Comparison of ENCODE assay signal across 10 mouse cellular contexts in the genomic region with DNA sequence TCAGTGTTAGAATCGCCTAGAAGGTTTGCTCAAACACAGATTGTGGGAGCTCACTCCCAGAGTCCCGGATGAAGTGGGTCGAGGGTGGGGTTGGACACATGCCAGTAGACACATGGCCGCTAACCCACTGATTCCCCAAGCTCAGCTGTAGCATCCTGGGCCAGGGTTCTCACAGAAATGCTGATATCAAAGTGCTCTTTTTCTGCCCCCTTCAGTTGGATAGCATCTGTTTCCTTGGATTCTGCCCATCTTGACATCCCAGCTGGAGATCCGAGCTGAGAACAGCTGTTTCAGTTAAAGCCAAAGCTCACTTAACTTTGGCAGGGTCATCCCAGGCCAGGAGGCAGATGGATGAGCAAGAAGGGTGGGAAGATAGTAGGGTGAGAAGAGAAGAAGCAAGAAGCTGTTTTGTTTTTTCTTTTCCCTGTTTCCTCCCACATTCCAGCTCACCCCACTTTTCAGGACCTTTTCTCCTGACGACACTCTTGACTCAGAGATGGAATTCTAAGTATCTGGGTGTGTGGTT. TPM values are rescaled to one million over a fixed set of nuclear protein-coding genes. Genes with fewer than 3 reads are reported as not detected.
A peak's percentile ranks its signal among the peaks of the same experiment; 100 is the strongest.
DNase-seq lines count a peak whose midpoint lies in the region; ATAC-seq and TF ChIP-seq lines count a peak whose summit lies in the region.
"Had no signal": no experiment of that assay in that cellular context is flagged by ENCODE, and none has a peak within 500 bp of the region (broad histone marks: within the 10 kb centered on the region; RNA-seq: fewer than 3 reads in every experiment).

No protein-coding gene starts in this region.

- H3K27ac ChIP-seq in hindbrain, embryonic 16.5 days (ENCODE audit: low read depth, low read length): no peak overlapping the region
- no peak overlapping the region for H3K27ac ChIP-seq in hindbrain, embryonic 12.5 days
- H3K27ac ChIP-seq in liver, postnatal 0 days (ENCODE audit: low read depth): no peak overlapping the region
- H3K27ac ChIP-seq: embryonic facial prominence, embryonic 13.5 days; limb, embryonic 12.5 days had no signal

- no peaks in the 10 kb centered on the region for H3K4me1 ChIP-seq in hindbrain, embryonic 16.5 days (ENCODE audit: control insufficient read depth, insufficient read depth, low read depth, low read length)
- H3K4me1 ChIP-seq in hindbrain, embryonic 12.5 days: no peaks in the 10 kb centered on the region
- no peaks in the 10 kb centered on the region for H3K4me1 ChIP-seq in liver, postnatal 0 days (ENCODE audit: insufficient read depth)
- H3K4me1 ChIP-seq: embryonic facial prominence, embryonic 13.5 days; limb, embryonic 12.5 days had no signal

- no peak for TF ChIP-seq CTCF in liver, postnatal 0 days (IDR thresholded peaks at IDR 0.05; ENCODE audit: low read depth)

- no peak overlapping the region for H3K4me2 ChIP-seq in hindbrain, embryonic 16.5 days (ENCODE audit: low read length)
- no peak overlapping the region for H3K4me2 ChIP-seq in hindbrain, embryonic 12.5 days (replicated peaks)
- no peak overlapping the region for H3K4me2 ChIP-seq in liver, postnatal 0 days (ENCODE audit: low read depth, low read length)
- H3K4me2 ChIP-seq: embryonic facial prominence, embryonic 13.5 days; limb, embryonic 12.5 days had no signal

- H3K9ac ChIP-seq in hindbrain, embryonic 16.5 days (ENCODE audit: low read depth, low read length): no peak overlapping the region
- no peak overlapping the region for H3K9ac ChIP-seq in hindbrain, embryonic 12.5 days
- H3K9ac ChIP-seq in liver, postnatal 0 days (replicated peaks): no peak overlapping the region
- H3K9ac ChIP-seq: embryonic facial prominence, embryonic 13.5 days; limb, embryonic 12.5 days had no signal

- peak; percentile 45; the same call in 1 of the 2 replicates for ATAC-seq in hindbrain, embryonic 16.5 days
- no peak for ATAC-seq in hindbrain, embryonic 12.5 days (ENCODE audit: low FRiP score)
- ATAC-seq in liver, postnatal 0 days: no peak
- no peak for ATAC-seq in activated CD4-positive, CD25-positive, alpha-beta regulatory T cell, adult 4 months

- no peaks in the 10 kb centered on the region for H3K9me3 ChIP-seq in hindbrain, embryonic 16.5 days (ENCODE audit: control insufficient read depth, low read length)
- no peaks in the 10 kb centered on the region for H3K9me3 ChIP-seq in hindbrain, embryonic 12.5 days (replicated peaks)
- H3K9me3 ChIP-seq in liver, postnatal 0 days (ENCODE audit: low read length): no peaks in the 10 kb centered on the region
- H3K9me3 ChIP-seq: embryonic facial prominence, embryonic 13.5 days; limb, embryonic 12.5 days had no signal

- H3K27me3 ChIP-seq in hindbrain, embryonic 16.5 days (replicated peaks; ENCODE audit: control insufficient read depth, insufficient read depth, low read length): no peaks in the 10 kb centered on the region
- no peaks in the 10 kb centered on the region for H3K27me3 ChIP-seq in hindbrain, embryonic 12.5 days
- no peaks in the 10 kb centered on the region for H3K27me3 ChIP-seq in liver, postnatal 0 days (ENCODE audit: insufficient read depth, low read length)
- H3K27me3 ChIP-seq: embryonic facial prominence, embryonic 13.5 days; limb, embryonic 12.5 days had no signal

- no peak overlapping the region for H3K4me3 ChIP-seq in hindbrain, embryonic 16.5 days (ENCODE audit: low read length)
- no peak overlapping the region for H3K4me3 ChIP-seq in hindbrain, embryonic 12.5 days
- no peak overlapping the region for H3K4me3 ChIP-seq in liver, postnatal 0 days (ENCODE audit: low read depth, low read length)
- H3K4me3 ChIP-seq: embryonic facial prominence, embryonic 13.5 days; limb, embryonic 12.5 days had no signal

- TF ChIP-seq EP300 in liver, postnatal 0 days (IDR thresholded peaks at IDR 0.05; ENCODE audit: low read depth): no peak

- 61% methylated on average over 6 of the region's 6 CpGs for WGBS in hindbrain, embryonic 16.5 days
- 63% methylated on average over 6 of the region's 6 CpGs for WGBS in hindbrain, embryonic 12.5 days
- 68% methylated on average over 6 of the region's 6 CpGs for WGBS in liver, postnatal 0 days (ENCODE audit: insufficient replicate concordance)

- peak; percentile 38 for DNase-seq in adipocyte (ENCODE audit: low spot score)
- DNase-seq in heart, adult 9 months (ENCODE audit: low spot score in 2 of 2): peak; percentile 55 to 58
- peak; percentile 10 to 37 for DNase-seq in left cerebral cortex, adult 9 months (ENCODE audit: low spot score in 2 of 2)
- peak; percentile 65 for DNase-seq in testis, postnatal 10 days (ENCODE audit: low spot score)
- DNase-seq in liver, postnatal 0 days: no peak

- no peaks in the 10 kb centered on the region for H3K36me3 ChIP-seq in hindbrain, embryonic 16.5 days (ENCODE audit: control insufficient read depth, insufficient read depth, low read length)
- no peaks in the 10 kb centered on the region for H3K36me3 ChIP-seq in hindbrain, embryonic 12.5 days
- no peaks in the 10 kb centered on the region for H3K36me3 ChIP-seq in liver, postnatal 0 days (replicated peaks; ENCODE audit: insufficient read depth, low read length)
- H3K36me3 ChIP-seq: embryonic facial prominence, embryonic 13.5 days; limb, embryonic 12.5 days had no signal

RNA-seq across cellular contexts. Expression of a gene that starts 31.5 kb away (rescaled TPM):
- 109 and 114 TPM in 2 replicates for polyA plus RNA-seq in hindbrain, embryonic 16.5 days (2015; fragmentation: Nextera tagmentation; extraction: Ambion mirVana)
- polyA plus RNA-seq in hindbrain, embryonic 12.5 days (2016; fragmentation: Nextera tagmentation; extraction: Ambion mirVana): 97.3 and 106 TPM in 2 replicates
- 85.7 and 94.2 TPM in 2 replicates for polyA plus RNA-seq in liver, postnatal 0 days (2015; fragmentation: Nextera tagmentation; extraction: Ambion mirVana)
- polyA plus RNA-seq in activated CD4-positive, CD25-positive, alpha-beta regulatory T cell, adult 4 months (2017; shearing (Covaris generic)): 100 to 1,000 TPM; 149 to 162 TPM

RNA-seq across cellular contexts. Expression of a gene that starts 31.6 kb away (rescaled TPM):
- 11.0 and 12.6 TPM in 2 replicates for polyA plus RNA-seq in hindbrain, embryonic 16.5 days (2015; fragmentation: Nextera tagmentation; extraction: Ambion mirVana)
- polyA plus RNA-seq in hindbrain, embryonic 12.5 days (2016; fragmentation: Nextera tagmentation; extraction: Ambion mirVana): 15.9 and 19.0 TPM in 2 replicates
- 2.8 and 3.0 TPM in 2 replicates for polyA plus RNA-seq in liver, postnatal 0 days (2015; fragmentation: Nextera tagmentation; extraction: Ambion mirVana)
- 10 to 100 TPM in 1 of 2 experiments, 1 to 10 TPM in 1; 8.3 to 10.4 TPM for polyA plus RNA-seq in activated CD4-positive, CD25-positive, alpha-beta regulatory T cell, adult 4 months (2017; shearing (Covaris generic))

RNA-seq across cellular contexts. Expression of a gene that starts 46.5 kb away (rescaled TPM):
- polyA plus RNA-seq in hindbrain, embryonic 16.5 days (2015; fragmentation: Nextera tagmentation; extraction: Ambion mirVana): 6.3 and 6.9 TPM in 2 replicates
- polyA plus RNA-seq in hindbrain, embryonic 12.5 days (2016; fragmentation: Nextera tagmentation; extraction: Ambion mirVana): 2.6 and 3.4 TPM in 2 replicates
- 5.9 and 6.6 TPM in 2 replicates for polyA plus RNA-seq in liver, postnatal 0 days (2015; fragmentation: Nextera tagmentation; extraction: Ambion mirVana)
- polyA plus RNA-seq in activated CD4-positive, CD25-positive, alpha-beta regulatory T cell, adult 4 months (2017; shearing (Covaris generic)): under 1 TPM; 0.48 to 0.60 TPM
